Mouse (Mus musculus): ENCODE results near the gene Bahcc1.

DNA sequence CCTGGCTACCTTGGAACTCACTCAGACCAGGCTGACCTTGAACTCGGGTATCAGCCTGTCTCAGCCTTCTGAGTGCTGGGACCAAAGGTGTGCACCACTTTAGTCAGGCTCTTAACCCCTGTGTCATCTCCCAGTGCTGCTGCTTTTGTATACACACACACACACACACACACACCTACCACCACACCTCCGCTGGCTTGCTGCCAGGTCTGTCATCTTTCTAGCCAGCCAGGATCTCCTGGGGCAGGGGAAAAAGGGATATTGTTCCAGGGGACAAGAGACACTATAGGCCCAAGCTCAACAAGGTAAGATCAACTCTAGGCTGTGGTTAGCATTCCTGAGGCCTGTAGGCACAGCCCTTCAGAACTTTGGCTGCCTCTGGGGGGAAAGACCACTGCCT lies 34.5 kb downstream of the Bahcc1 start:
- TF ChIP-seq CTCF (IDR thresholded peaks at IDR 0.05; ENCODE audit: insufficient read depth, low read length) (no peak), POLR2A (IDR thresholded peaks at IDR 0.05; ENCODE audit: borderline replicate concordance, extremely low read depth, low read depth, low read length) (no peak)
